Mouse (Mus musculus) NIH3T3 (cell line): ENCODE results near the gene Lrrc23.

Experiments used
- DNase-seq: peaks from one replicate; pipeline ENCODE4 v3.0.0-alpha.2; 2012; ENCODE audit warnings: low read depth

The Lrrc23 gene

DNA sequence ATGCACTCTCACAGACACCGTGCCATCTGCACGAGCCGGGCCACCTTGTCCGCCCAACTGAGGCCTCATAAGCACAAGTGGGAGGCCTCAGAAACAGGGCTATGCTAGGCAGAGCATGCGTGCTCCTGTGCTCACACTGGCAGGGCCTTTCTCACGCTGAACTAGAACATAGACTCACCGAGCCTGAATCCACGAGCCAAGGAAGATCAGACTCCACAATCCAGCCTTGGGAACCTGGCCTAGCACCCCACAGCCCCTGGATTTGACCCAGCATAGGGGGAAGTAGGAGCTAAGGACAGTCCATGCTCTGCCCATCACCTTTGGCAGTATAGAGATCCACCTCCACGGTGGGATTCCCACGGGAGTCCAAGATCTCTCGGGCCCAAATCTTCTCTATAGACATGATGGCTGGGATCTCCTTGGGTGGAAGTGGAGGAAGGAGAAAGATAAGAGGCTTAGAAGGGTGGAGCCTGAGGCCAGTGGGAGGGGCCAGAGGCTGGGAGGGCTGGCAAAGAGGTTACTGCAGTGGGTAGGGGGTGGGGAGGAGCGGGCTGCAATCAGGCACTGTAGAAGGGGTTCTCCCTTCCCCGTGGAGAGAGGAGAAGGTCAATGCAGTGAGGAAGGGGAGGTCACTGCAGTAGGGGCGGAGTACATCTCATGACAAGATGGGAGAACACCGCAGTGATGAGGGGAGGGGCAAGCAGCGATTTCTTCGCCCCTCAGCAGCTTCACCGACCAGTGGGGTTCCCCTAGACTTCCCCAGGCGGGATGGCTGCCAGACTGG is 11.4 kb downstream of the Lrrc23 start:
- DNase-seq: peak; percentile 76

- DNase-seq: no peak
Measured at GRCm38 (mm10) chr6:124767536-124767919, 12.0 kb downstream of the Lrrc23 start.

GRCm38 (mm10) chr6:124765951-124766350 is 13.6 kb downstream of the Lrrc23 start:
- DNase-seq: no peak

DNA sequence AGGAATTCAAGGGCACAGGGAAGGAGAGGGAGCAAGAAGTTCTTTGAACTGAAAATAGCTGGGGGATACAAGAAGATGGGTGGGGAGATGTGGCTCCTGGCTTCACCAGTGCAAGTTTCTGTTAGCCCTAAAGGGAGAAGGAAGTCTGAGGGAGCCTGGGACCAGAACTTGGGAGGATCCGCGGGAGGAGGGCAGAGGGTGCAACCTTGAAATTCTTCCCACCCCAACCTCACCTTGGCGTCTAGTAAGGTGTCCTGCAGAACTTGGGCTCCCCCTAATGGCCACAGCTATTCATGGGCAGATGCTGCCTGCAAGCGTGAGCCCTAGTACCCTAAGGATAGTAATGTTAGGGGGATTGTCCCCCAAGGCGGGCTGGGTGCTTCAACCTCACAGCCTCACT is 20.3 kb downstream of the Lrrc23 start:
- DNase-seq: peak; percentile 92

DNA sequence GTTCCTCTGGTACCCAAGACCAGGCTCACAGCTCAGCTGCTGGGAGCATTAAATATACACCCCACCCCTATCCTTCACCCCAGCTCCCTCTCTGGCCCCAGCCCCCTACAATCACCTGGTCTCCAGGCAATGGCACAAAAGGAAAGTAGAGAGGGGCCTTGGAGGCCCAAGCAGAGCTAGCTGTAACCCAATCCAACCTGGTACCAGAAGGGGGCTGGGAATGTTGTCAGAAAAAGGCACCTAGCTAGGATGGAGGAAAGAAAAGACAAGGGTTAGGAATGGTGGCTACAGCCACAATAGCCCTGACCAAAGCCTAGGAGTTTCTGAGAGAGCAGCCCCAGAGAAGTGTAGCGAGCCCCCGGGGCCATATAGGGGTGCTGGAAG is 20.7 kb downstream of the Lrrc23 start:
- no peak for DNase-seq

- peak; percentile 85 for DNase-seq
Measured at GRCm38 (mm10) chr6:124757909-124758848, 21.3 kb downstream of the Lrrc23 start.

DNA sequence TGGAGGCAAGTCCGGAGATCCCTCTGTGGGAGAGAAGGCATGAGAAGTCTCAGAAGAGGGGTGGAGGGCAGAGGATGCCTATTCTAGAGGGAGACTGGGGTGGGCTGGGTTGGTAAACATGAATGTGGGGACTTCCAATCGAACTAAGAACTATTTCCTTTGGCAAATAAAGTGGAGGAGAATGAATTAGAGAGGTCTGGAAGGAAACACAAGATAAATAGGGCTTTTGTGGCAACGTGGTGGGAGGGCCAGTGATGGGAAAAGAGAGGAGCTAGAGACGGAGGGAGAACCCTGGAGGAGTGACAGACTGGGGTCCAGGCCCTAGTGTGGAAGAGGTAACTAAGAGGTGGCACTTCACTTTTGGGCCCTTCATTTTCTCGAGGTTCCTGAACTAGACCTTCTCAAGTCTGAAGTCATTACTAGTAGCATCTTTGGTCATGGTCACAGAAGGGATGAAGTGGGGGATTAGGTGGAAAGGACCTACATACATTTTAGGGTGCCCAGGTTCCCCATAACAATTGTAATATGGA is 22.1 kb downstream of the Lrrc23 start:
- no peak for DNase-seq

- DNase-seq: peak; percentile 94
Measured at GRCm38 (mm10) chr6:124756652-124757350, 22.7 kb downstream of the Lrrc23 start.

GRCm38 (mm10) chr6:124755831-124756595 is 23.5 kb downstream of the Lrrc23 start, which contains the start of the genes Gm45234 and Atn1:
Gene Gm45234, minus strand, starts transcription at chr6:124756021.
Gene Atn1, minus strand, starts transcription at chr6:124756524.
- peak; percentile 85 for DNase-seq

DNA sequence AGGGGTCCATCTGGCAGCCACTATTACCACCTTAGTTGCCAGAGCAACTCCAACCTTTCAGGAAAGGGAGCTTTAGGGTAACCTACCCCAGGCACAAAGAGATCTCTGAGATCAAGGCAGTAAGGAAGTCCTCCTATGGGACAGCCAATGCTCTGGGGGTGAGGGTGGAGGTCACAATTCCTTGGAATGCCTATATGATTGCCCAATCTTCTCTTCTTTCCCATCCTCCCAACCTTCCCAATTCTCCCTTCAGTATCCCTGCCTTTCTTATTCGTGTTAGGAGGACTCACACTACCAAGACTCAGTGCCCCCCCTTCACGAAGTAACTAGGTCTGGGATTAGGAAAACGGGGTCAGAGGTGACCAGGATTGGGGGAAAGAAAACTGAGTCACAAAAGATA is 24.2 kb downstream of the Lrrc23 start:
- DNase-seq: peak; percentile 50

DNA sequence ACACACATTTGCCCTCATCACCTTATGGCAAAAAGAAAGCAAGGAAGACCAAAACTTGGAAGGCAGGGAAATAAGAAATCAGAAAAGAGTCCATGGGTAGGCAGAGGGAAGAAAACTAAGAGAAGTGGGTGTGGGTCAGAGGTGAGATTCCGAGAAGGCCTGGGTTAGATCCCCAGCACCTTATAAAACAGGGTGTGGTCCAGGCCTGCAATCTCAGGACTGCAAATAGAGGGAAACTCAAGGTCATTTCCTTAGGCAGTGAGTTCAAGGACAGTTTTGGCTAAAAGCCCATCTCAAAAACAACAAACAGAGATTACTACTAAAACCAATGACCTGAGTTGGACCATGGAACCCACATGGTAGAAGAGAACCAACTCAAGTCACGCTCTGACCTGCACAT is 25.7 kb downstream of the Lrrc23 start:
- DNase-seq: no peak

- DNase-seq: no peak
Measured at GRCm38 (mm10) chr6:124750405-124750804, 29.1 kb downstream of the Lrrc23 start.

- no peak for DNase-seq
Measured at GRCm38 (mm10) chr6:124746654-124747632, 32.6 kb downstream of the Lrrc23 start.

DNA sequence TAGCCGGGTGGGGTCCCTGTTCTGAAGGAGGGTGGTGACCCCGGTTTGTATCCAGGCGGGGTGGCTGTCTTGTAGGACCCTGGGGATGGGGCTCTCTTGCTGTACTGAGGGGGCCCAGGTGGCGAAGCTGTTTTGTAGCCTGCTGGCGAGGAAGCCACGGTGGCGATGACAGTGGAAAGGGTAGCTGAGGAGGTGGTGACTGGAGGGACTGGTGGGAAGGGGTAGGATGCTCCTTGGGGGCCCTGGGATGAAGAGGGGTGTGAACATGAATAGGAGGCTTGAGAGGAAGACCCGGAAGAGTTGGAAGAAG is 33.3 kb downstream of the Lrrc23 start:
- DNase-seq: no peak

DNA sequence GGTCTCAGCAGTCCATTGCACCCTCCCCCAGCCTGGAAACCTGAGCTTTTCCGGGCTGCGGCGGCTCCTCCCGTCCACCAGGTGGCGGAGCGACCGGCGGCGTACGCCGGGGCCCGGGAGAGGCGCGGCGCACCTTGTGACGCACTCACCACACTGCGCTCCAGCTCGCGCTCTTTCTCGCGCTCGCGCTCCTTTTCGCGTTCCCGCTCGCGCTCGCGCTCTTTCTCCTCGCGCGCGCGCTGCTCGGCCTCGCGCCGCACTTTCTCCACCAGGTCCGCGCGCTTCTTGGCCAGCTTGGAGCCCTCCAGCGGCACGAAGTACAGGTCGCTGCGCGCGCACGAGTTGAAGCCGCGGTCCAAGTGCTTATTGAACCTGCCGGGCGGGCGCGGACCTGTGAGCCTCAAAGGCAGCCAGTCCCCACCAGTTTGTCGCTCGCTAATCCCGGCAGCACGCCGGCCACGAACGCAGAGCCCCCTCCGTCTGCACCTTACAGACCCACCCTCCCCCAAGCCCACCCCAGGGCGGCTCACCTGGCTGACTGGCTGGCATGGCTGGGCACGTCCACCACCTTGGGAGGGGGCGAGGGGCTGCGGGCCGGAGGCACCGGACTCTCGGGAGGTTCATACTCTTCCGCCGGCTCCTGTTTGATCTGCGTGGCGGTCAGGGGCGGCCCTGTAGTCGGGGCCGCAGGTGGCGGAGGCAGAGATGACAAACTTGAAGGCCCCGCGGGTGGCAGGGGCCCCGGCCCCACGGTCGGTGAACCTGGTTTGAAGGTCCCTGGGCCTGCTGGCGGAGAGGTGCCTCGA is 33.8 kb downstream of the Lrrc23 start:
- peak; percentile 86 for DNase-seq

GRCm38 (mm10) chr6:124744755-124745321 is 34.7 kb downstream of the Lrrc23 start:
- no peak for DNase-seq

DNA sequence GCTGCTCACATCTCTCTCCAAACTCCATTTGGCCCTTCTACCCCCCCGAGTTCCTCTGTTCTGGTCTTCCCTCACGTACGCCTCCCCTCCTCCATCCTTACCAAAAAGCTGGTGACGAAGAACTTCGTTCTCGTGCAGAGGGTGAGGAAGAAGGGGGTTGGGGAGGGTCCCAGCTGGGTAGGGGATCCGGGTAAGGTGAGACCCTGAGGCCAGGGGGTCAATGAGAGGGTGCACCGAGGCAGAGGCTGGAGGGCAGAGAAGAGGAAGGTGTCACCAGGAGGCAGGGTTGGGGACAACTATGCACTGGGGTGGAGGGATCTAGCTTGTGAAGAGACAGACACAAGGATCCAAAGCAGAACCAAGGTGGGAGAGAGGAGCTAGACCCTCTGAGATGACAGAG is 35.9 kb downstream of the Lrrc23 start:
- no peak for DNase-seq

DNA sequence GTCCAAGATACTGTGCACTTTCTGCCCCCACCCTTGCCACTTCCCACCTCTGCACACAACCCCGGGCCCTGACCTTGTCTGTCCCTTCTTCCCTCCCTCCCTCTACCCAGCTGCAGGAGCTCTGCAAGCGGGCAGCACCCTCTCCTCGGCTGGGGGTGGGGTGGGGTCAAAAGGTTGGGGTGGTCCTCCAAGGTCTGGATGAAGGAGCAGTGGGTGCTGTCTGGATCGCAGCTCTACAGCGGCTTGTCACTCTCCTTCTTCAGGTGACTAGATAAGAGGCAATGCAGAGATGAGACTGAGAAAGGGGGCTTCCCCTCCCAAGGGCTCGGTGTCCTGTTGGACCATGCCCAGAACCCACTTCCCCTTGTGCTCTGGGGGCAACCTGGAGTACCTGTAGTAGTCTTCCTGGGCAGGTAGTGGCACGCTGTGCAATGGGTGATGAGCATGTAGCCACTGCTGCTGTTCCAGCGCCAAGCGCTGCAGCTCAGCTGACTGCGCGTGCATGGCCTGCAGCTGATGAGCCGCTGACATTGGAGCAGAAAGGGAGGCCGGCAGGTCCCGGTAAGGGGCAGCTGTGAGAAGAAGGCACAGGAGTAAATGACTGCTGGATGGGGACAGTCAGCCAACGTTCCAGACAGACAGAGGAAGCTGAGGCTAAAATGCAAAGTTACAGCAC is 36.5 kb downstream of the Lrrc23 start:
- DNase-seq: no peak
